Mouse (Mus musculus) 3T3-L1 (cell line): Measurements from ENCODE around the gene B4galt3.

Source experiments
- DNase-seq: peaks from one replicate; pipeline ENCODE4 v3.0.0-alpha.2; 2015; ENCODE audit warnings: low read depth, low spot score

B4galt3 gene

DNA sequence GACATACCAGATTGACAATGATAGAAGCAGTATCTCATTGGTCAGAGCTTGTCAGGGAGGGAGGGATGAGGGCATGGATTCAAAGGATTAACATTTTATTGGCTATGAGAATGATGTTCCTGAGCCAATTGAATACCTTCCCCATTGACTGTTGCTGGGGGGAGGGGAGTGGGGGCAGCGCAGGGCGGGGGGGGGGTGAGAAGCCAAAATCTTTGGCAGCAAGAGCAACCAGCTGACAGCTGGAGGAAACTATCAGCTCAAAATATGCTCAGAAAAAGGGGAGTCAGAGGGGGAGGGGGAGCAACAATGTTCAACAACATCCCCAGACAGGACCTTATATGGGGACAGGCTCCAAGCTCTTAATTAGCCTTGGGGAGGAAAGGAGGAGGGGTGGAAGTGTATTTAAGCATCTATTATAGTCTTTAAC lies 6.9 kb upstream of the B4galt3 start:
- DNase-seq: peak; percentile 91

DNA sequence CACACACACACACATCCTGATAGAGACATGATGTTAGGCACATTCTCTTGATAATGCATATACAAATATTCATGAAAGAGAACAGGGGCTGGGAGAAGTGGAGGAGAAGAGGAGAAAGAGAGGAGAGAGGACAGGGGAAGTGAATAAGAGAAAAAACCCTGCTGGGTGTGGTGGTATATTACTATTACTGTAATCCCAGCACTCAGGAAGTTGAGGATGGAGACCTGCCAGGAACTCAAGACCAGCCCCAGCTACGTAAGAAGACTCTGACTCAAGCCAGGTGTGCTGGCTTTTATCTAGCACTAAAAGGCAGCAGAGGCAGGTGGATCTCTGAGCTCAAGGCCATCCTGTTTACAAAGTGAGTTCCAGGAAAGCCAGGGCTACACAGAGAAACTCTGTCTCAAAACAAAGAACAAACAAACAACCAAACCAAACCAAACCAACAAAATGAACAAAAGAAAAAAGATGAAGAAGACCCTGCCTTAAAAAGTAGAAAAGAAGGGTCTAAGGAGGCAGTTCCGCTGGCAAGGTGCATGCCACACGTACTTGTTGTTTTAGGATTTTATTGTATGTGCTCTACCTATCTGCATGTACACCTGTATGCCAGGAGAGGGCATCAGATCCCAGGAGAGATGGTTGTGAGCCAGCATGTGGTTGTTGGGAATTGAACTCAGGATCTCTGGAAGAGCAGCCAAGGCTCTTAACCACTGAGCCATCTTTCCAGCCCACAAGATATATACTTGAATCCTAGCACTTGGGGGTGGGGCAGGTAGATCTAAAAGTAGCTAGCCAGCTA lies 6.3 kb upstream of the B4galt3 start:
- DNase-seq: peak; percentile 57

DNA sequence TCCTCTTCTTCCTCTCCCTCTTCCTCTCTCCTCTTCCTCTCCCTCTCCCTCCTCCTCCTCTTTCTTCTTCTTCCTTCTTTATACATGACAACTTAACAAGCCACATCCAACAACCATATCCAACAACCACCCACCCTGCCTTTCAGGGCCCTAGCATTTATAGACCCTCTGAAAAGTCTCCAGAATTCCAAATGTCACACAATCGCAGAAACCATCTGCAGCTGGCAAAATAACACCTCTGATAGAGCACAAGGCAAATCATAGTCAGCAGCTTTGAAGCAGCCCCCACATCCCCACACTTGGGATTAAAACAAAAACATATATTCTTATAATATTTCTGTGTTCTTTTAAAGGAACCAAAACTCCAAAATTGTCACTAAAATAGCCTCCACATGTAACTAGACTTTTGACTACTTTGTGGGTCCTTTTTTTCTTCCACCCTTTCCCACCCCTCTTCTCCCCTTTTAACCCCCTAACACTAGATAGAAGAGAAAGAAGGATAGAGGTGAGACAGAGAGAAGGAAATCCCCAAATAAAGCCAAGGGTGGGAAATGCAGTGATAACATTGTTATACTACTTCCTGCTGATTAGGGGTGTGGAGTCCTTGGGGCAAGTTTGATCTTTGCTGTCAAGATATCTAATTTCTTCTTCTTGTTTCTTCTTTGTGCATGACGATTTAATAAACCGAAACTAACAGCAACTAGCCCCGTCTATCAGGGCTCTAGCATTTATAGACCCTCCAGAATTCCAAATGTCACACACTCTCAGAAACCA lies 4.0 kb upstream of the B4galt3 start:
- DNase-seq: no peak

DNA sequence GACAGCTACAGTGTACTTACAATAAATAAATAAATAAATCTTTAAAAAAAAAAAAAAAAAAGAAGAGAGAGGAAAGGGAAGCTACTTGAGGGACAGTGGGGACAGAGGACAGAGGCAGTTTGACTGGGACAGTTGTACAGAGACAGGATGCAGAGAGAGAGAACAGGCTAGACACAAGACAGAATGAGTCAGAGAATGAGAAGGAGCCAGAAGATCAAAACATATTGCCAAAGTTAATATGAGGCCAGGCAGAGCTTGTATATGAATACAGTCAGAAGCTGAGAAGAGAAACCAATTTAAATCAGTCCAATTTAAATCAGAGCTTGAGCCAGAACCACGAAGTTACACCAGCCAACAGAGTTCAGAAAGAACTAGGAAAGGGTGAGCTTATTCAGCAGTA lies 1.8 kb upstream of the B4galt3 start:
- peak; percentile 66 for DNase-seq

DNA sequence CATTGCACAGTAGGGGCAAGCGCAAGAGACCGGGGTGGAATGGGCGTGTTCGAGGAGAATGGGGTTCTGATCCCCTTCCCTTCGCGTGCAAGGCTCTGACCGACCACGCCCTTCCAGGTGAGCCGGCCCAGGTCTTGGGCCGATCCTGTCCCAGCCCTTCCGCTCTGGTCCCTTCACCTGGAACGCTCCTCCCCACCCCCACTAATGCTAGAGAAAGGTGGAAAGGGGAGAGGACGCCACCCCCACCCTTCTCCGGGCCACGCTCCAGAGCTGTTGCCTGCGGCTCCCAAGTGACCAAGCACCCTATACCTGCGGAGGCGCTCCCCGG lies 409 bp downstream of the B4galt3 start:
- peak; percentile 17 for DNase-seq

DNA sequence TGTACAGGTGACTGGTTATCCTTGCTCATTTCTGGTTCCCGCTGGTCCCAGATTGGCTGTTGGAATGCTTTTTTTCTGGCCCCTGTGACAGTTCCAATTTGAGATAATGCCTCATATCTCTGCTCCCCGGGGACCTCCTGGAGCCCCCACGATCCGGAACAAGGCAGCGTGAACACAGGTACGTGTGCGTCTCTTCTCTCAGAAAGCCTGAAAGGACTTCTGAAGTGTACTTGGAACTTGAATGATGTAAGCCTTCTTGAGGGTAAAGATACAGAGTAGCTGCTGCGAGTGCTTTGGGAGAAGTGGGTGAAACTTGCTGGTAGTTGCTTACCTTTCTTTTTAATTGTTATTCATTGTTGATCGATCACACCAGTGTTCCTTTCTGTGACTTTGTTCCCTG lies 1.1 kb downstream of the B4galt3 start:
- no peak for DNase-seq

DNA sequence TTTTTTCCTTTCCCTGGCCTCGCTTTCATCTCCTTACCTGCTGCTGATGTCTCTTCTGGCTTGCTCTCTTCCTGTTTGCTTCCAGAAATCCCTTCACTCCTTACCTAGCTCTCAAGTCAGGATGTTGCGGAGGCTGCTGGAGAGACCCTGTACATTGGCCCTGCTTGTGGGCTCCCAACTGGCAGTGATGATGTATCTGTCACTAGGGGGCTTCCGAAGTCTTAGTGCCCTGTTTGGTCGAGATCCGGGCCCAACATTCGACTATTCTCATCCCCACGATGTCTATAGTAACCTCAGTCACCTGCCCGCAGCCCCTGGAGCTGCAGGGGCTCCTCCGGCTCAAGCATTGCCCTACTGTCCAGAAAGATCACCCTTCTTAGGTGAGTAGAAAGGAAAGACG lies 1.5 kb downstream of the B4galt3 start:
- no peak for DNase-seq

DNA sequence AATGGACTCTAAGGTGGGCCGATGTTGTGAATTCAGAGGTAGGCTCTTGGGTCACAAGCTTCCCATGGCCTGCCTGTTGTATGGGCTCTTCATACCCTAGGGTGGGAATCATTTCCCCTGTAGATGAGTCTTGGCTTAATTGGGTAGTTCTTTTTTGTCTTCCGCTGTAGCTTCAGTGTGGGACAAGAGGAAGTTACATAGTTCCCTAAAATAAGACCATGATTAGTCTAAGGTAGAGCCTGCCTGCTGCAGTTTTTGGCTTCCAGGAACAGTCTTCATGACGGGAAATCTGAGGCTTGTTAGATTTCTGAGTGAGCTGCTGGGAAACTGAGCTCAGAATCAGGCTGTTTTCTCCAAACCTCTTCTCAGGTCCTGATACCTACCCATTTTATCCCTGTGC lies 2.0 kb downstream of the B4galt3 start:
- no peak for DNase-seq

DNA sequence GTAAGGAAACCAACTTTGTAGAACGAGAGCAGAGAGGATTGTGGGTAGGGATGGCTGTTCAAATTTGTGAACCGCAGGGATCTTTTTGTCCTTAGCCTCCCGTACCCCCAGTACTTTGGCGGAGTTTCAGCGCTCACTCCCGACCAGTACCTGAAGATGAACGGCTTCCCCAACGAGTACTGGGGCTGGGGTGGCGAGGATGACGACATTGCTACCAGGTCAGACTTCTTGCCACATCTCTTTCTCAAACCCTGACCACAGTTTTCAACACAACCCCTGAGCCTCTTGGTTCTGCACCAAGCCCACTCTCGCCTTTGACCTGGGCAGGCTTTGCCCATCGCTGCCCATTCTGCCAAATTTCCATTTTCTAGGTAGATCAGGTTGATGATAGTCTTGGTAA lies 4.0 kb downstream of the B4galt3 start:
- DNase-seq: no peak

DNA sequence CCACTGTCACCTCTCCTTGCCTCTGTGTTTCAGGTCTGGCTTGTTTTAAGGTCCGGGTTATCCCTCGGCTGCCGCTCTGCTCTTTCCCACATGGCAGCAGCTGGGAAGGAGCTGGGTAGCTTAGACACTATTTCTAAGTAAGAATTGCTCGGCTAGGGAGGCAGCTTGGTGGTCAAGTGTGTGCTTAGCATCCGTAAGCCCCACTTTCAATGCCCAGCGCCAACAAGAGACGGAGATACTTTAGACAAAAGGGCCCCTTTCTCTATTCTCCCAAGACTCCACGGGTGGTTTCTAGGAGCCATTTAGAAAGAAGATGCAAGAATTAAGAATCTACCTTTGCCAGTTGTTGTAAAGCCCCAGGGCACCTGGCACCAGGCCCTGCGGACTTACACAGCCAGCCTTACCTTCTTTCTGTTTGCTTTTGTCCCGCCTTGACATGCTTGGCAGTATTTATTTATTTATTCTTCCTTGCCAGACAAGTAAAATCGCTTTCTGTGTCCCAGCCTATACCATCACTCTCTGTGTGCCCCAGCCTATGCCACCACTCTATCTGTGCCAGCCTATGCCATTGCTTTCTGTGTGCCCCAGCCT lies 5.1 kb downstream of the B4galt3 start:
- no peak for DNase-seq

DNA sequence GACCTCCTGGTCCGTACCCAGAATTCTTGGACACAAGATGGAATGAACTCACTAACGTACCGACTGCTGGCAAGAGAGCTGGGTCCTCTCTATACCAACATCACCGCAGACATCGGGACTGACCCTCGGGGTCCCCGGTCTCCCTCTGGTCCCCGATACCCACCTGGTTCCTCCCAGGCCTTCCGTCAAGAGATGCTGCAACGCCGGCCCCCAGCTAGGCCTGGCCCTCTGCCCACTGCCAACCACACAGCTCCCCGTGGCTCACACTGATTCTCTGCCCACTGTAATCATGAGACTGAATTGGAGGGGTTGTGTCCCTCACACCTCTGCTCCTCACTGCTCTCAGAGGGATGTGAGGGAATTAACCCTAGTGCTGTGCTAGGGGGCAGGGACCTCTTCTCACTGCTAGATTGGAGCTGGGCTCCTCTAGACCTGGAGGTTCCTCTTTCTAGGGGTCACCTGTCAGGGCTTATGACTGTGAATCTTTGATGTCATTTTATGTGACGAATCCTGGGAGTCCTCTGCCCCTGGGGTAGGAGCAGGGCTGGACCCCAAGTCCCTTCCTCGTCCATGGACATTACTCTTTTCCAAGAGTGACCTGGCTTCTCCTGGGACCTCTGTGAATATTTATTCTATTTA lies 6.1 kb downstream of the B4galt3 start:
- no peak for DNase-seq

DNA sequence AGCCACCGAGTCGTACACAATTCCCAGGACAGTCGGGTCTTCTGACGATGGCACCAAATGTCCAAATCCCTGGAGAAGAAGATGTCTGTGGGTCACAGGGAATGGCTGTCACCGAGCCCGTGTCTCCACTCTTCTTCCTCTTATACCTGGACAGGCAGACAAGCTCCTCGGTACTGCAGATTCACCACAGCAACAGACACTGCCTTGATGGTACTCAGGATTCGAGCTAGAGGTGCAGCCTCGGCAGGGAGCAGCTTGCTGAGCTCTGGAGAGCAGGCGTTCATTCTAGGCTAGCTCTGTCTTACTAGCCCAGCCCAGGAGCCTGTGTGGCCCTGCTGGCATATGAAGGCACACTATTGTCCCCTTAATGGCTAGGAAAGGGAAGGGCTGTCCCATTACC lies 7.6 kb downstream of the B4galt3 start:
- no peak for DNase-seq

DNA sequence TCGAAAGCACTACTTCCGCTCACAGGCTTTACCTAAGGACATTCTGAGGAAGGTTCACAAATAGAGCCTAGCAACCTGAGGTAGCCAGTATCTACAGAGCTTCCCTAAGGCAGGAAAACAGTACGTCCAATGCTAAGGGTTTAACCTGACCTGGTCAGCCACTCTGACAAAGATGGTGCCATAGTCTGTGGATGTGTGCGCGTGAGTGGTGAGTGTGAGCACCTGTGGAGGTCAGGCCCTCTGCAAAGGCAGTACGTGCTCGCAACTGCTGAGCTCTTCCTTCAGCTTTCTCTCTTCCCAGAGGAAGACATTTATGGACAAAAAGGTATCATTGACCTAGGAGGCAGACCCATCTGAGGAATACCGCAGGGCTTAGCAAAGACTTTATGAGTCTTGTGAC lies 8.3 kb downstream of the B4galt3 start:
- DNase-seq: no peak

DNA sequence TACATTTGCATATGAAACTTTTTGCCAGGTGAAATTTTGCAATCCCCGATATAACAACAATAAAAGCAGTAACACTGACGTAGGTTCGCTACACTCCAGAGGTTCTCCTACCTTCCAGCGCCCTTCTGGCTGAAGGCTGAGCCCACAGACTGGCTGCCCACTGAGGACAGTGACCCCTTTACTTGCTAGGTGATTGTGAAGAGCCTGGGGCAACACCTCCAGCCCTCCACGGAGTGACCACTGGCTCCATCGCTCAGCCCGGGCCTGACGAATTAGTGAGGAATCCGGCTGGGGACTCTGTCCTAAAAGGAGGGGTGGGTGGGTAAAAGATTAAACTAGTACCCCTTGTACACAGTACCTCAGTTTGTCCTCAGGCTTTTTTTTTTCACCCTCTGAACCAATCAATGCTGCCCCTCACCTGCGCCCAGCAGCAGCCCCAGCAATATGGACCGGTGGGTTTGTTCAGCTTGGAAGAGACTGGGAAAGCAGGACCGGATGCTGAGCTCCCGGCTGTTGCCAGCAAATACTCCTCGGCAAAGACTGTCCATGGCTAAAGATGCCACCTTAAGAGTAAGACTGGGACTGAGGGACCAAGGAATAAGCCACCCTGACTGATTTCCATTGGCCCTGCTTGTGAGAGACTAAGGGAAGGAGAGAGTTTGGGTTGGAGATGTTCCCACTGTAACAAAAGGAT lies 9.0 kb downstream of the B4galt3 start:
- no peak for DNase-seq

DNA sequence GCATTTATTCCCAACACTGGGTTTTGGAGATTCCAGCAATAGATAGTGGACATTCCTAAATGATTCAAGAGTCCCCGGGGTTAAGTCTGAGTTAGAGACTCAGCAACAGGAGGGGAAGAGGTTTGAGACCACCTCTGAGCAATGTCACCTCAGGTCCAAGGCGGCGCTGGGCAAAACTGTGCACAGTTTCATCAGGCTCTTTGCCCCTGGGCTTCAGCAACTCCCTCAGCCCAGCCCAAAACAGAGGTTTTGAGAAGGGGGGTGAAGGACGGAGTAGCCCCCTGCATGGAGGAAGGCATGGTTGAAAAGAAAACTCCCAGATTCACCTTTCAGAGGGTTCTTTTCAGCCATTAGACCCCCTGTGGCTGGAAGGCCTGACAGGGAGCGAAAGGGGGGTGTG lies 9.6 kb downstream of the B4galt3 start:
- DNase-seq: no peak

DNA sequence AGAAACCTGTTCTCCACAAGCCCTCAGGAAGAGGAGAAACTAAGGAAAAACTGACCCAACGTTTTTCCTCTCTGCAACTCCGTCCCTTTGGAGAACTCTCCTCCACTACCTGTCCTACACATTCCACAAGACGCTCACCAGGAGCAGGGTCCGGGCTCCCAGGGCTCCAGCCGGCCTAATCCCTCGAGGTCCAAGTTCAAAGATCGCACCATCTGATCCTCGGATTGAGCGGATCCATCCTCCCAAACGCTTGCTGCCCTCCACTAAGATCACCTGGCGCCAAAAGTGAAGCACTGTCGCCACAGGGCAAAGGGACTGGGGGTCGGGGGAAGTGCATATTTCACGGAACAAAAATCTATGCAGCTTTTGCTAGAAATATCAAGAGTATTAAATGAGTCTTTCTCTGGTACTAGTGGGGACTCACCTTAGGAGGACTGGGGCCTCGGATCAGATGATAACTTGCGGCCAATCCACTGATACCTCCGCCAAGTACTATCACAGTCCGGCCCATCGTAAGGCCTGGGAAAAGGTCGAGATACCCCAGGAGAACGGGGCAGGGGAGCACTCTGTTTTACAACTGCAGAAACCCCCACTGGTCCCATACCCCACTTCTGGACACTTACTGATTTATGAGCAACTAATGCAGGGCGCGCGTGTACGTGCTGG lies 10.3 kb downstream of the B4galt3 start:
- no peak for DNase-seq

DNA sequence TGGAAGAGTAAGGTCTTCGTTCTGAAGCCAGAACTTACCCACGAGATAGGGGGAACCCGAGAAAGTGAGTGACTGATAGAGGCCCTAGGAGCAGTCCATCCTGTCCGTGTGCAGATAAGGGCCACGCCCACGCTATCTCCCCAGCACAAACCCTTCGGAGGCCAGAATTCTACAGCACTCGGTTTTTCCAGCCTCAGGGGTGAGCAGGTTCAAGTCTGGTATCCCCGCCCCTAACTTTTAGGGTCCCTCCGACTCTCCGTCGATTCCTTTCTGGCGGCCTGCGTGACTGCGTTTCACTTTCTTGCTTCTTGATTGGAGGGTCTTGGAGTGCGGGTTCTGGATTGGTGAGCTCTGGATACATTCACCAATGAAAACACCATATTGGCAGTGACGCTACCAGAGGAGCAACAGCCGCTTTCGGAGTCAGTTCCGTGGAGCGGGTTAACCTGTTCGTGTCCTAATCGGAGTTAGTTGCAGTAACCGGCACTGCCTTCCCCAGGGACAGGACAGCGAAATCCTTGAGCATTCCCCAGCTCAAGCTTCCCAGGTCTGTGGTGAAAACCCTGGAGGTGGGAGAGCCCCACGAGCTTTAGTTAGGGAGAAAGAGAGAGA lies 10.9 kb downstream of the B4galt3 start, which contains the start of gene Ppox:
Gene Ppox, minus strand, starts transcription at position 271 of the 612 bp plus-strand sequence.
- DNase-seq: peak; percentile 99

DNA sequence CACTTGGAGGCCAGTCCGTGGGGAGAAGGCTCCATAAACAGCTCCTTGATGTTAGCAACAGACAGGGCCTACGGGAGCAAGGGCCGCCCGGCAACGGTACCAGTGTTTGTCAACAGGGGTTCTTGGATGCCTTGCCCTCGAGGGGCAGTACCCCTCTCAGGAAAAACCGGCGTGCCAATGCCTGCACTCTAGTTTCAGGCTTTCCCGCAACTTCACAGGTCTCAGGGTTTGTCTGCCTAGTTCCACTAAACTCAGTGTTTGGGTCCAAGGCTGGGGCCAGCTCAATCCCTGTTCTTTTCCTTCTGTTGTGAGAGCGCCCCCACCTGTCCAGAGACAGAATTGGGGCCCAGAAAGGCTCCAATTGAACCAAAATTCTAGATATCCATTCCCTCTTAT lies 11.4 kb downstream of the B4galt3 start:
- peak; percentile 91 for DNase-seq

DNA sequence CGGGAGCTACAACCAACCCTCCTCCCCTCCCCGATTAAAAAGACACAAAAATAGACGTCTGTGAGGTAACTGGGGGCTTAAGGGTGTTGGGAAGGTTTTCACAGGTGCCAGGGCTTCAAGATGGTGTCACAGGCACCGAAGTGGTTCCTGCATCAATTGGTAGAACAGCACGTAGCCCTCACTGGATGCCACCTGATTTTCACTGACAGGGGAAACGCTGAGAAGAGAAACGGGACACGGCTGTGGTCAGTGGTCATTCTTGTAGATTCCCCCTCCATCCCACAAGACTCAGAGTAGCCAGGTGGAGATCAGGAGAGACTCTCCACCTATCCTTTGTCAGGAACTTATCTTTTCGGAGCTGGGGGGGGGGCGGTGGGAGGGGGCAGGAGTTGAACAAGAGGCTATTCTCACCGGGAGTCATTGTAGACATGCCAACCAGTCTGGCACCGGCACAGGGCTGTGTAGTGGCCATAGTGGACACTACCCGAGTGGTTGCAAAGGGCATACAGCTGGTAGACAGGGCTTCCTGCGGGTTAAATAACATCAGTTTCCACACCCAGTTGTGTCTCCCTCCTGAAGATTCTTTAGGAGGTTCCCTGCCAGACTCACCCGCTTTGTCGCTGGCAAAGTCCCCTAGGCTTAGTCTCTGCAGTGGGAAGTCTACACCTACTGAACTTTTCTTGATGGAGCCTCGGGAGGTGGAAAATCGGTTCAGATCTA lies 12.1 kb downstream of the B4galt3 start:
- no peak for DNase-seq
